Mouse (Mus musculus): ENCODE data around the gene Fgfr3.

The Fgfr3 gene

GRCm38 (mm10) chr5:33726891-33727290, 5.4 kb downstream of the Fgfr3 start:
- in situ Hi-C loops (cut with MseI, MboI) = loop anchor here in 1 of 2 experiments (5.0 kb wide), 1 partner anchor 45 kb away; no protein-coding TSS in a partner anchor

- in situ Hi-C loops (cut with MseI, MboI) = loop anchor here in 1 of 2 experiments (5.0 kb wide), 1 partner anchor 47 kb away; no protein-coding TSS in a partner anchor
These were observed 7.4 kb downstream of the Fgfr3 start for GRCm38 (mm10) chr5:33728841-33729240.

- in situ Hi-C loops (cut with MseI, MboI) = no loop called here
These were observed 9.0 kb downstream of the Fgfr3 start for GRCm38 (mm10) chr5:33730516-33730915.

GRCm38 (mm10) chr5:33731051-33731450, 9.6 kb downstream of the Fgfr3 start:
- in situ Hi-C loops (cut with MseI, MboI) = no loop called here

GRCm38 (mm10) chr5:33733837-33734236, 12.4 kb downstream of the Fgfr3 start:
- in situ Hi-C loops (cut with MseI, MboI) = no loop called here

- in situ Hi-C loops (cut with MseI, MboI) = no loop called here
These were observed 14.1 kb downstream of the Fgfr3 start for GRCm38 (mm10) chr5:33735412-33736092.

- in situ Hi-C loops (cut with MseI, MboI) = no loop called here
These were observed 14.8 kb downstream of the Fgfr3 start for GRCm38 (mm10) chr5:33736230-33736629.

GRCm38 (mm10) chr5:33737903-33738321, 16.4 kb downstream of the Fgfr3 start:
- in situ Hi-C loops (cut with MseI, MboI) = no loop called here

GRCm38 (mm10) chr5:33738341-33738740, 16.9 kb downstream of the Fgfr3 start:
- in situ Hi-C loops (cut with MseI, MboI) = no loop called here

GRCm38 (mm10) chr5:33740548-33740947, 19.1 kb downstream of the Fgfr3 start:
- in situ Hi-C loops (cut with MseI, MboI) = no loop called here

GRCm38 (mm10) chr5:33743481-33743880, 22.0 kb downstream of the Fgfr3 start:
- in situ Hi-C loops (cut with MseI, MboI) = no loop called here

- in situ Hi-C loops (cut with MseI, MboI) = no loop called here
These were observed 55.7 kb downstream of the Fgfr3 start for GRCm38 (mm10) chr5:33777195-33777594.

- in situ Hi-C loops (cut with MseI, MboI) = no loop called here
These were observed 60.5 kb downstream of the Fgfr3 start for GRCm38 (mm10) chr5:33781964-33782344.

GRCm38 (mm10) chr5:33782345-33782998, 61.0 kb downstream of the Fgfr3 start, which contains the start of gene Letm1:
Gene Letm1, minus strand, starts transcription at chr5:33782817.
- in situ Hi-C loops (cut with MseI, MboI) = no loop called here

- in situ Hi-C loops (cut with MseI, MboI) = no loop called here
These were observed 61.5 kb downstream of the Fgfr3 start for GRCm38 (mm10) chr5:33782999-33783390.
